8 mouse cellular contexts compared by ENCODE assay signal in the genomic region with DNA sequence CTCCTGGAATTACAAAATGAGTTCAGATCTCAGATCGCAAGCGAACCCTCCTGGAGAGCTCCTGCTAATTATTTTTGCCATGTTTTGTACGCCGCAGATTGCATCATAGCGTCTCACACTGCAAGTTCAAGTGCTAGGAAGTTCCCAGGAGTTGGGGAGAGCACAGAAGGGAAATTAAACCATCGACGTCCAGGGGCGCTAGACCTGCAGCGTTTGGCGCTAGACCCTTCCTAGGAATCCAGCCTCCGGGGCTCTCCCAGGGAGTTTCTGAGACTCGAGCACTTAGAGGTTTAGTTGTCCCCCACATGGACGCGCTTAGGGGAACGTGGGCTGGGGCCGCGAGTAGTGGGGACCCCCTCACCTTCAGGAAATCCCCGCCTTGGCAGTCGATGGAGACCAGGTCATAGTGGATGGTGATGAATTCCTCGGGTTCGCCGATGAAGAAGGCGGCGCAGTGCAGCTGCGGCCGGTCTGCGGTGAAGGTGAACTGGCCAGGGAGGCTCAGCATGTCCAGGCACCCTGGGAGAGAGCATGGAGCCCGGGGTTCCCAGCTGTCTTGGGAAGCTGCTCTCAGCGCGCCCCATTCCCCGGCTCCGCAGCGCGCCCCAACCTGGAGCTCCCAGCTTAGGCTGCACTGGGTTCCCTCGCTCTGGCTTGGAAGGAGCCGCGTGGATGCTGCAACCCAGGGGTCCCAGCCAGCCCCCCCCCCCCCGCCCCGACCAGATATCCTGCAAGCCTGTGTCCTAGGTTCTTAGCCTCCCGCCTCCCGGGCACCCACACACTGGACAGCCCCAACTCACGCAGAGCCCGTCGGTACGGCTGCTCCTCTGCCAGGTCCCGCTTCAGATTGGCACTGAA. TPM values are rescaled to one million over a fixed set of nuclear protein-coding genes. Genes with fewer than 3 reads are reported as not detected.
A peak's percentile ranks its signal among the peaks of the same experiment; 100 is the strongest.
DNase-seq lines count a peak whose midpoint lies in the region; ATAC-seq lines count a peak whose summit lies in the region.

No protein-coding gene starts in this region.

- H3K4me2 ChIP-seq in intestine, embryonic 14.5 days (ENCODE audit: low read length) = peak overlapping the region; percentile 69
- peak overlapping the region; percentile 92 for H3K4me2 ChIP-seq in midbrain, embryonic 16.5 days (ENCODE audit: low read length)

- ATAC-seq in intestine, embryonic 14.5 days (replicated peaks; ENCODE audit: low FRiP score, low TSS enrichment, low read depth) = peak; percentile 43
- ATAC-seq in midbrain, embryonic 16.5 days = peak; percentile 76
- ATAC-seq in erythroid progenitor cell, adult 5-6 weeks (replicated peaks; ENCODE audit: low FRiP score, poor library complexity, severe bottlenecking) = no peak

- DNase-seq in cerebellum, postnatal 10 days = peak; percentile 32 to 41
- DNase-seq in cerebellum, postnatal 36 days = no peak
- peak; percentile 13 for DNase-seq in urinary bladder, postnatal 14 days (ENCODE audit: low spot score)
- DNase-seq in urinary bladder, postnatal 25 days (ENCODE audit: low spot score) = no peak
- peak; percentile 79 for DNase-seq in intestine, embryonic 14.5 days (ENCODE audit: low spot score)
- DNase-seq in layer of hippocampus, adult 9-11 months = no peak

- no peaks in the 10 kb centered on the region for H3K9me3 ChIP-seq in intestine, embryonic 14.5 days (ENCODE audit: control insufficient read depth, low read length)
- H3K9me3 ChIP-seq in midbrain, embryonic 16.5 days (replicated peaks; ENCODE audit: control insufficient read depth, low read length, poor library complexity, severe bottlenecking) = no peaks in the 10 kb centered on the region

- peak overlapping the region; percentile 34 for H3K9ac ChIP-seq in intestine, embryonic 14.5 days (ENCODE audit: low read length)
- H3K9ac ChIP-seq in midbrain, embryonic 16.5 days (ENCODE audit: low read depth, low read length) = peak overlapping the region; percentile 66

- no peak overlapping the region for H3K27ac ChIP-seq in intestine, embryonic 14.5 days (ENCODE audit: low read depth)
- H3K27ac ChIP-seq in midbrain, embryonic 16.5 days (ENCODE audit: low read length) = no peak overlapping the region

- 1% methylated on average over 46 of the region's 46 CpGs for WGBS in intestine, embryonic 14.5 days
- whole genome bisulfite sequencing in midbrain, embryonic 16.5 days = under 1% methylated on average over 46 of the region's 46 CpGs

- peaks cover 37% of the 10 kb centered on the region for H3K27me3 ChIP-seq in intestine, embryonic 14.5 days (replicated peaks; ENCODE audit: control insufficient read depth, insufficient read depth, low read length)
- peaks cover 11% of the 10 kb centered on the region; the same call in 1 of the 2 replicates for H3K27me3 ChIP-seq in midbrain, embryonic 16.5 days (ENCODE audit: control insufficient read depth, insufficient read depth, low read depth, low read length)

- H3K4me3 ChIP-seq in intestine, embryonic 14.5 days (ENCODE audit: low read depth, low read length) = peak overlapping the region; percentile 42
- peak overlapping the region; percentile 51 for H3K4me3 ChIP-seq in midbrain, embryonic 16.5 days (ENCODE audit: low read depth, low read length)

- H3K36me3 ChIP-seq in intestine, embryonic 14.5 days (ENCODE audit: control insufficient read depth, insufficient read depth, low read length) = no peaks in the 10 kb centered on the region
- no peaks in the 10 kb centered on the region for H3K36me3 ChIP-seq in midbrain, embryonic 16.5 days (ENCODE audit: control insufficient read depth, insufficient read depth, low read length)

- H3K4me1 ChIP-seq in intestine, embryonic 14.5 days (replicated peaks; ENCODE audit: control insufficient read depth, insufficient read depth, low read length) = no peaks in the 10 kb centered on the region; the same call in 1 of the 2 replicates
- H3K4me1 ChIP-seq in midbrain, embryonic 16.5 days (ENCODE audit: control insufficient read depth, insufficient read depth, low read length) = peaks cover 9% of the 10 kb centered on the region; the same call in 1 of the 2 replicates

RNA-seq across cellular contexts. Expression of gene Crhbp, which starts 1.1 kb away (rescaled TPM):
- polyA plus RNA-seq in intestine, embryonic 14.5 days (2014; fragmentation: Nextera tagmentation; extraction: Ambion mirVana) = 0.16 and 0.24 TPM in 2 replicates
- polyA plus RNA-seq in midbrain, embryonic 16.5 days (2015; fragmentation: Nextera tagmentation; extraction: Ambion mirVana) = 2.9 and 3.7 TPM in 2 replicates
- not detected in 2 replicates for total RNA-seq in erythroid progenitor cell, adult 5-6 weeks (2015; ENCODE audit: low replicate concordance)
- total RNA-seq in erythroid progenitor cell, adult 5-6 weeks (2017; ENCODE audit: low replicate concordance) = not detected in 2 replicates

RNA-seq across cellular contexts. Expression of gene S100z, which starts 34.9 kb away (rescaled TPM):
- polyA plus RNA-seq in intestine, embryonic 14.5 days (2014; fragmentation: Nextera tagmentation; extraction: Ambion mirVana) = not detected in 2 replicates
- polyA plus RNA-seq in midbrain, embryonic 16.5 days (2015; fragmentation: Nextera tagmentation; extraction: Ambion mirVana) = not detected in 2 replicates
- total RNA-seq in erythroid progenitor cell, adult 5-6 weeks (2015; ENCODE audit: low replicate concordance) = not detected in 2 replicates
- total RNA-seq in erythroid progenitor cell, adult 5-6 weeks (2017; ENCODE audit: low replicate concordance) = not detected in 2 replicates

Comparison
In these comparisons a context has a peak if more than half of its experiments do, and no peak if none do; other contexts are left out.
1. DNase-seq: peak in cerebellum, postnatal 10 days (2 of 2), urinary bladder, postnatal 14 days (single experiment) and intestine, embryonic 14.5 days (single experiment); none in cerebellum, postnatal 36 days (0 of 2), urinary bladder, postnatal 25 days (single experiment) and layer of hippocampus, adult 9-11 months (single experiment).